Mouse (Mus musculus): ENCODE measurements at regions not wholly inside any gene's neighbourhood (a gene's known extent, or its start where the extent isn't known, plus 50 kb on each side); places are given as distances from the start of the nearest gene placed in this dataset.

DNA sequence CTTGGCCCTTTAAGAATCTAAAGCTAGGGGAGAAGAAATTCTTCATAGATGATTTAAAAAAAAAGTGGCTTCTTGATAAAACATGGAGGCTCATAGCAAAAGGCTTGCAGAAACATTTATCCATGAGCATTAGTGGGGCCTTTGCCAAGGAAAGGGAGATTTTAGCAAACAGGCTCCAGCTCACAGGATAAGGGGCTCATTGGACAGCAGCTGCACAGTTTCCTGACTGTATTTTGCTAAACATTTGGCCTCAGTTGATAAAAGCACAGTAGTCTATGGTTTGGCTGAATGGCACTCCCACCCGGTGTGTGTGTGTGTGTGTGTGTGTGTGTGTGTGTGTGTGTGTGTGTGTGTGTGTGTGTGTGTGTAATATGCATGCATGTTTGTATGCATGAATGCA lies 228.2 kb upstream of the Ank start:
- no peak for ATAC-seq (replicated peaks; ENCODE audit: insufficient number of reproducible peaks, low FRiP score, low TSS enrichment, low read depth)
- Histone ChIP-seq H3K9me3 (replicated peaks; ENCODE audit: control insufficient read depth, low read length) (no peaks in the 10 kb centered on the region), H3K4me1 (ENCODE audit: control insufficient read depth, insufficient read depth, low read length) (no peaks in the 10 kb centered on the region), H3K9ac (replicated peaks; ENCODE audit: low read length) (no peak overlapping the region), H3K27ac (replicated peaks; ENCODE audit: low read depth, low read length) (no peak overlapping the region), H3K27me3 (ENCODE audit: control insufficient read depth, insufficient read depth, low read length) (no peaks in the 10 kb centered on the region), H3K4me3 (ENCODE audit: low read depth, low read length) (no peak overlapping the region), H3K4me2 (ENCODE audit: low read depth, low read length) (no peak overlapping the region), H3K36me3 (replicated peaks; ENCODE audit: control insufficient read depth, insufficient read depth, low read depth, low read length) (no peaks in the 10 kb centered on the region)
- WGBS: 75% methylated on average over 1 of the region's 1 CpGs
- DNase-seq (ENCODE audit: low spot score): no peak

DNA sequence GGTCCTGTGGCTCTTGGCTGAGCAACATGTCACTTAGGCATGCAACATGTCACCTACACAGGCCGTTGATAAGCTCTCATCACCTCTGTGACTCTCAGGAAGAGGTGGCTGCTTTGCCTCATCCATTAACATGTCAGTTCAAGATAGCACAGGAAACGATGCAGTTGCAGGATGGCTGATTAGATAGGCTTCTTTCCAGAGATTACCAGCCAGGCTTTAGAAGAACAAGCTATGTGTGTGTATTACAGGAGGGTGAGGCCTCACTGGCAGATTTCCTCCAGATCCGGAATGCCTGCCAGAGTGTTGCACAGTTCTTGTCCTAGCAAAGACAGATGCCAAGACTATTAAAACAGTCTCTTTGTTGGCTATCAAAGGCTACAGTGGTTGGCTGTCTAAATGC lies 220.2 kb upstream of the Ank start:
- Histone ChIP-seq H3K4me2 (ENCODE audit: low read depth, low read length) (no peak overlapping the region), H3K4me1 (ENCODE audit: control insufficient read depth, insufficient read depth, low read length) (no peaks in the 10 kb centered on the region), H3K36me3 (replicated peaks; ENCODE audit: control insufficient read depth, insufficient read depth, low read depth, low read length) (no peaks in the 10 kb centered on the region), H3K4me3 (ENCODE audit: low read depth, low read length) (no peak overlapping the region), H3K27ac (replicated peaks; ENCODE audit: low read depth, low read length) (no peak overlapping the region), H3K9ac (replicated peaks; ENCODE audit: low read length) (no peak overlapping the region), H3K27me3 (ENCODE audit: control insufficient read depth, insufficient read depth, low read length) (no peaks in the 10 kb centered on the region), H3K9me3 (replicated peaks; ENCODE audit: control insufficient read depth, low read length) (no peaks in the 10 kb centered on the region)
- 61% methylated on average over 3 of the region's 3 CpGs for WGBS
- ATAC-seq (replicated peaks; ENCODE audit: insufficient number of reproducible peaks, low FRiP score, low TSS enrichment, low read depth) (no peak), DNase-seq (ENCODE audit: low spot score) (no peak)

DNA sequence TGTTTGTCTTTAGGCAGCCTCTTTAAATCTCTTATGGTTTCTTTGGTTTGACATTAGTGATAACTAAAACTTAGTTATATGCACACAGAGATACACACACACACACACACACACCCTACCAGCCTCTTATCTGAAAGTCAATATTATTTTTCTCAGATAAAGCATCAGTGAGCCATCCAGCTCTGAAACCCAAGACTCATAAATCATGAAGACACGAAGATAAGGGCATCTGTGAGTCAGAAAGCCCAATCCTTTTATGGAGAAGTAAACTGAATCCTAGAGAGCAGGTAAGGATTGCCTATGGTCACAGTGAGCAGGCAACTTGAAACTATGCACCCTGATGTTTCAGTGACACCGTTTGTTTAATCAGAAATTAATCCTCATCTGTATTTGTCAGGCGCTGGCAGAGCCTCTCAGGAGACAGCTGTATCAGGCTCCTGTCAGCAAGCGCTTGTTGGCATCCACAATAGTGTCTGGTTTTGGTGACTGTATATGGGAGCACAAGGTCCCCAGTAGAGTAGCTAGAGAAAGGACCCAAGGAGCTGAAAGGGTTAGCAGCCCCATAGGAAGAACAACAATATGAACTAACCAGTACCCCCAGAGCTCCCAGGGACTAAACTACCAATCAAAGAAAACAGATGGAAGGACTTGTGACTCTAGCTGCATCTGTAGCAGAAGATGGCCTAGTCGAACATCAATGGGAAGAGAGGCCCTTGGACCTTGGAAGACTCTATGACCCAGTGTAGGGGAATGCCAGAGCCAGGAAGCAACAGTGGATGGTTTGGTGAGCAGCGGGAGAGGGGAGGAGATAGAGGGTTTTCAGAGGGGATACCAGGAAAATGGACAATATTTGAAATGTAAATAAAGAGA lies 207.3 kb upstream of the Ank start:
- DNase-seq (ENCODE audit: low spot score) (no peak), ATAC-seq (replicated peaks; ENCODE audit: insufficient number of reproducible peaks, low FRiP score, low TSS enrichment, low read depth) (no peak)
- Histone ChIP-seq H3K4me1 (ENCODE audit: control insufficient read depth, insufficient read depth, low read length) (no peaks in the 10 kb centered on the region), H3K36me3 (replicated peaks; ENCODE audit: control insufficient read depth, insufficient read depth, low read depth, low read length) (no peaks in the 10 kb centered on the region), H3K9ac (replicated peaks; ENCODE audit: low read length) (no peak overlapping the region), H3K27me3 (ENCODE audit: control insufficient read depth, insufficient read depth, low read length) (no peaks in the 10 kb centered on the region), H3K4me3 (ENCODE audit: low read depth, low read length) (no peak overlapping the region), H3K4me2 (ENCODE audit: low read depth, low read length) (no peak overlapping the region), H3K27ac (replicated peaks; ENCODE audit: low read depth, low read length) (no peak overlapping the region), H3K9me3 (replicated peaks; ENCODE audit: control insufficient read depth, low read length) (no peaks in the 10 kb centered on the region)
- WGBS: 85% methylated on average over 6 of the region's 6 CpGs

DNA sequence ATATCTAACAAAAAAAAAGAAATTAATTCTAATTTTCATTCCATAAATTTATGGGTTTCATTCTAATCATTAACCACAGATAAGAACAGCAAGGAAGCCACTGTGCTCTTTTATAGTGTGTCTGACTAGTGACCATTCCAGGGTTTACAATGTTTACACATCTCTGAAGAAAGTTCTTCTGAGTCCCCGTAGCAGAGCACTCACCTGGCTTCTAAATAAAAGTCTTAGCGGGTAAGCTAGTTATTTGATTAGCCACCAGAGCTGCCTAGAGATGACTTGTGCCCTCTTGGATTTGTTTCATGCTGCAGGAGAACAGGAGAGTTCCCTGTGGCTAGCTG lies 206.7 kb upstream of the Ank start:
- Histone ChIP-seq H3K27me3 (ENCODE audit: control insufficient read depth, insufficient read depth, low read length) (no peaks in the 10 kb centered on the region), H3K36me3 (replicated peaks; ENCODE audit: control insufficient read depth, insufficient read depth, low read depth, low read length) (no peaks in the 10 kb centered on the region), H3K4me2 (ENCODE audit: low read depth, low read length) (no peak overlapping the region), H3K4me3 (ENCODE audit: low read depth, low read length) (no peak overlapping the region), H3K9ac (replicated peaks; ENCODE audit: low read length) (no peak overlapping the region), H3K9me3 (replicated peaks; ENCODE audit: control insufficient read depth, low read length) (no peaks in the 10 kb centered on the region), H3K27ac (replicated peaks; ENCODE audit: low read depth, low read length) (no peak overlapping the region), H3K4me1 (ENCODE audit: control insufficient read depth, insufficient read depth, low read length) (no peaks in the 10 kb centered on the region)
- DNase-seq (ENCODE audit: low spot score) (no peak), ATAC-seq (replicated peaks; ENCODE audit: insufficient number of reproducible peaks, low FRiP score, low TSS enrichment, low read depth) (no peak)
- WGBS: 76% methylated on average over 2 of the region's 2 CpGs

DNA sequence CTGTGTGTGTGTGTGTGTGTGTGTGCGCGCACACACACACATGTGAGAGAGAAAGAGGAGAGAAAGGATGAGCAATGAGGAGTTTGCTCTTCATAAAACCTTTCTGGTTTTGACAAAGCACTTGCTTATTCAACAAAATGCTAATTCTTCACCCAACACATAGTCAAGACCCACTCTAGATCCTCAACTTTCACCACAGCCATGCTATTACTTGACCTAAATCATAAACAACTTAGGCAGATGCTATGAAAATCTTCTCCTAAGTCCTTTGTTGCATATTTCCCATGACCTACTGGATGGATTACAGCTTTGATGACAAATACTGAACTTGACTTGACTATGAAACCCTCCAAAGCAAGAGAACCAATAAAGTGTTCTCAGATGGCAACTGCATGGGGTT lies 196.3 kb upstream of the Ank start:
- Histone ChIP-seq H3K27ac (replicated peaks; ENCODE audit: low read depth, low read length) (no peak overlapping the region), H3K4me3 (ENCODE audit: low read depth, low read length) (no peak overlapping the region), H3K4me2 (ENCODE audit: low read depth, low read length) (no peak overlapping the region), H3K9me3 (replicated peaks; ENCODE audit: control insufficient read depth, low read length) (no peaks in the 10 kb centered on the region), H3K36me3 (replicated peaks; ENCODE audit: control insufficient read depth, insufficient read depth, low read depth, low read length) (no peaks in the 10 kb centered on the region), H3K4me1 (ENCODE audit: control insufficient read depth, insufficient read depth, low read length) (no peaks in the 10 kb centered on the region), H3K27me3 (ENCODE audit: control insufficient read depth, insufficient read depth, low read length) (no peaks in the 10 kb centered on the region), H3K9ac (replicated peaks; ENCODE audit: low read length) (no peak overlapping the region)
- no peak for DNase-seq (ENCODE audit: low spot score)
- no peak for ATAC-seq (replicated peaks; ENCODE audit: insufficient number of reproducible peaks, low FRiP score, low TSS enrichment, low read depth)
- 89% methylated on average over 2 of the region's 2 CpGs for WGBS

DNA sequence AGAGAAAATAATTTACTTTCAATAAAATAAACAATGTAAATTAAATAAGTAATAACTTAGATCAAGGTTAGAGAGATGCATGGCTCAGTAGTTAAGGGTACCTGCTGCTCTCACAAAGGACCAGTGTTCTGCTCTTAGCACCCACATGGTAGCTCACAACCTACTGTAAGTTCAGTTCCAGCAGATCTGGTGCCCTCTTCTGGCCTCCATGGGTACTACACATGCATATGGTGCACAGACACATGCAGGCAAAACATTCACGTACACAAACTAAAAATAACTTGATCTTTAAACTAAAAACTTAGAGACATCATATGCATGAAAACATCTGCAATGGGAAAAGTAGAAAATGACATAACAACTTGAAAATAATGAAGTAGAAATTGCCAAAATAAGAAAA lies 184.2 kb upstream of the Ank start:
- Histone ChIP-seq H3K9ac (replicated peaks; ENCODE audit: low read length) (no peak overlapping the region), H3K4me1 (ENCODE audit: control insufficient read depth, insufficient read depth, low read length) (no peaks in the 10 kb centered on the region), H3K4me3 (ENCODE audit: low read depth, low read length) (no peak overlapping the region), H3K27me3 (ENCODE audit: control insufficient read depth, insufficient read depth, low read length) (no peaks in the 10 kb centered on the region), H3K36me3 (replicated peaks; ENCODE audit: control insufficient read depth, insufficient read depth, low read depth, low read length) (no peaks in the 10 kb centered on the region), H3K4me2 (ENCODE audit: low read depth, low read length) (no peak overlapping the region), H3K9me3 (replicated peaks; ENCODE audit: control insufficient read depth, low read length) (no peaks in the 10 kb centered on the region), H3K27ac (replicated peaks; ENCODE audit: low read depth, low read length) (no peak overlapping the region)
- DNase-seq (ENCODE audit: low spot score) (no peak), ATAC-seq (replicated peaks; ENCODE audit: insufficient number of reproducible peaks, low FRiP score, low TSS enrichment, low read depth) (no peak)
- 91% methylated on average over 1 of the region's 1 CpGs for WGBS

DNA sequence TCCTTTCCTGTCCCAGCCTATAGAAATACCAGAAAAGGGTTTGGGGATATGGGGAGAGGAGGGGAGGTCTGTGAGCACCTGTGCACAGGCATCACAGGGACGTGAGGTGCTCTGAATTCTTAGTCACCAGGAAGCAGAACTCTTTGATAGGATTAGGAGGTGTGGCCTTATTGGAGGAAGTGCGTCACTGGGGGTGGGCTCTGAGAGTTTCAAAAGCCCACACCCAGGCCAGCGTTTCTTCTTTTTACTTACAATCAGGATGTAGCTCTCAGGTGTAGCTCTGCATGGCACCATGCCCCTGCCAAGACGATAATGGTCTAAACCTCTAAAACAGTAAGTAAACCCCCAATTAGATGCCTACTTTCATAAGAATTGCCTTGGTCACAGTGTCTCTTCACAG lies 162.6 kb upstream of the Ank start:
- 73% methylated on average over 4 of the region's 4 CpGs for WGBS
- no peaks in the 10 kb centered on the region for H3K4me1 ChIP-seq (ENCODE audit: control insufficient read depth, insufficient read depth, low read length)
- DNase-seq (ENCODE audit: low spot score): no peak
- no peak overlapping the region for H3K9ac ChIP-seq (replicated peaks; ENCODE audit: low read length)
- no peaks in the 10 kb centered on the region for H3K9me3 ChIP-seq (replicated peaks; ENCODE audit: control insufficient read depth, low read length)
- H3K4me2 ChIP-seq (ENCODE audit: low read depth, low read length): no peak overlapping the region
- no peak overlapping the region for H3K4me3 ChIP-seq (ENCODE audit: low read depth, low read length)
- no peak for ATAC-seq (replicated peaks; ENCODE audit: insufficient number of reproducible peaks, low FRiP score, low TSS enrichment, low read depth)
- no peaks in the 10 kb centered on the region for H3K36me3 ChIP-seq (replicated peaks; ENCODE audit: control insufficient read depth, insufficient read depth, low read depth, low read length)
- no peaks in the 10 kb centered on the region for H3K27me3 ChIP-seq (ENCODE audit: control insufficient read depth, insufficient read depth, low read length)
- no peak overlapping the region for H3K27ac ChIP-seq (replicated peaks; ENCODE audit: low read depth, low read length)

DNA sequence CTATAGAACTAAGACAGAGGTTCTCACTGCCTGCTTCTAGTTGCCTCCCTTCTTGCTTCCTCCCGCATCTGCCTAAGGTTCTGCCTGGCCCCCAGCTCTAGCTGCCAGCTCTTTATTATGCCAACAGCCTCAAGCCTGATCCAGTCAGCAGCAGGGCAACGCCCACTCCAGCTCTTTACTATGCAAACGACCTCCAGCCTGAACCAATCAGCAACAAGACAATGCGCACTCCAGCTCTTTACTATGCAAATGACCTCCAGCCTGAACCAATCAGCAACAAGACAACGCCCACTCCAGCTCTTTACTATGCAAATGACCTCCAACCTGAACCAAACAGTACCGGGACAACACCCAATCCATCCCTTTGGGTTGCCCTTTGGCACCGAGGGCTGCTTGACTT lies 162.2 kb upstream of the Ank start:
- H3K36me3 ChIP-seq (replicated peaks; ENCODE audit: control insufficient read depth, insufficient read depth, low read depth, low read length): no peaks in the 10 kb centered on the region
- no peak overlapping the region for H3K27ac ChIP-seq (replicated peaks; ENCODE audit: low read depth, low read length)
- no peaks in the 10 kb centered on the region for H3K4me1 ChIP-seq (ENCODE audit: control insufficient read depth, insufficient read depth, low read length)
- ATAC-seq (replicated peaks; ENCODE audit: insufficient number of reproducible peaks, low FRiP score, low TSS enrichment, low read depth): no peak
- H3K4me2 ChIP-seq (ENCODE audit: low read depth, low read length): no peak overlapping the region
- H3K9ac ChIP-seq (replicated peaks; ENCODE audit: low read length): no peak overlapping the region
- DNase-seq (ENCODE audit: low spot score): no peak
- no peaks in the 10 kb centered on the region for H3K9me3 ChIP-seq (replicated peaks; ENCODE audit: control insufficient read depth, low read length)
- H3K27me3 ChIP-seq (ENCODE audit: control insufficient read depth, insufficient read depth, low read length): no peaks in the 10 kb centered on the region
- 58% methylated on average over 7 of the region's 7 CpGs for WGBS
- H3K4me3 ChIP-seq (ENCODE audit: low read depth, low read length): no peak overlapping the region

All from embryonic facial prominence, embryonic 11.5 days (tissue).